Mouse (Mus musculus): ENCODE results near the gene Ddx4.

DNA sequence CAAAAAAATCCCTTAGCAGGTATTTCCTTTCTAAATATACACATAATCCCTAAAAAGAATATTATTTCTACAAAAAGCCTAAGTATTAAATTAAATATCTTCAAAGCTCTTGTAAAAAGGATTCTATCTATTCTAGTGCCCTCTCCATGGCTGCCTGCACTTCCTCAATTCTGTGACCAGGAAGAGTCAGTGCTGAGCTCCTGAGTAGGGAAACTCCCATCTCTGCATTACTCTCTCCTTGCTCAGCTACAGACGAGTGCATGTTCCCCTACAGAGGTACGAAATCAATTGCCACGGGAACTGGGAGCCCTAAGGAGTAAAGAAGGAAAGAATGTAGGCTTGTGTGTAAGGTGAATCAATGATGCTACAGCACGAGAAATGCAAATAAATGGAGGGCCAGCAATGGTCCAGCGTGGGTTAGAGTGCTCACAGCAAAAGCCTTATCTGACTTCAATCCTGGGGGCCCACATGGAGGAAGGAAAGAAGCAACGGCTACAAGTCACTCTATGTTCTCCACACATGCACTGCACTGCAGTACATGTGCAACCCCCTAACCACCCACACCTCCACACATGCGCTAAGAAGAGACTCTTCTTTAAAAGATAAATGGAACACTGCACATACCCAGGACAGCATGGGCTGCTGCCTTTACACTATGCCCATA, 17.0 kb downstream of the Ddx4 start:
- TF ChIP-seq POLR2A (IDR thresholded peaks at IDR 0.05; ENCODE audit: insufficient read depth, low read depth, low read length) = no peak
- no peak for TF ChIP-seq CTCF (IDR thresholded peaks at IDR 0.05; ENCODE audit: insufficient read depth, low read depth, low read length)

Data from olfactory bulb, adult 2 months (tissue).